Mouse (Mus musculus): ENCODE results near the gene Draxin. TPM values are rescaled to one million over a fixed set of nuclear protein-coding genes. Genes with fewer than 3 reads are reported as not detected.

Gene Draxin
- polyA plus RNA-seq, 1 experiment from 2014 or later: 16.1 TPM

GRCm38 (mm10) chr4:148107621-148108291 is 22.7 kb downstream of the Draxin start:
- H3K36me3 ChIP-seq: peaks cover 10% of the 10 kb centered on the region; the same call in 1 of the 2 replicates
- no peaks in the 10 kb centered on the region for H3K9me3 ChIP-seq
- no peak overlapping the region for H3K4me3 ChIP-seq
- WGBS: 33% methylated on average over 22 of the region's 22 CpGs
- no peak overlapping the region; the same call in 1 of the 2 replicates for H3K9ac ChIP-seq
- H3K27ac ChIP-seq (replicated peaks): peak overlapping the region; percentile 7
- no peak overlapping the region for H3K4me2 ChIP-seq
- no peaks in the 10 kb centered on the region for H3K27me3 ChIP-seq
- peaks cover 7% of the 10 kb centered on the region; the same call in 1 of the 2 replicates for H3K4me1 ChIP-seq (replicated peaks)
- ATAC-seq (ENCODE audit: low FRiP score, low read depth): peak; percentile 75

GRCm38 (mm10) chr4:148104146-148104545 is 26.4 kb downstream of the Draxin start:
- Histone ChIP-seq H3K9me3 (no peaks in the 10 kb centered on the region), H3K36me3 (no peaks in the 10 kb centered on the region), H3K4me3 (no peak overlapping the region), H3K4me1 (replicated peaks) (peaks cover 17% of the 10 kb centered on the region), H3K27ac (replicated peaks) (no peak overlapping the region), H3K9ac (no peak overlapping the region), H3K4me2 (no peak overlapping the region), H3K27me3 (no peaks in the 10 kb centered on the region)
- ATAC-seq (ENCODE audit: low FRiP score, low read depth): no peak
- WGBS: 88% methylated on average over 3 of the region's 3 CpGs

DNA sequence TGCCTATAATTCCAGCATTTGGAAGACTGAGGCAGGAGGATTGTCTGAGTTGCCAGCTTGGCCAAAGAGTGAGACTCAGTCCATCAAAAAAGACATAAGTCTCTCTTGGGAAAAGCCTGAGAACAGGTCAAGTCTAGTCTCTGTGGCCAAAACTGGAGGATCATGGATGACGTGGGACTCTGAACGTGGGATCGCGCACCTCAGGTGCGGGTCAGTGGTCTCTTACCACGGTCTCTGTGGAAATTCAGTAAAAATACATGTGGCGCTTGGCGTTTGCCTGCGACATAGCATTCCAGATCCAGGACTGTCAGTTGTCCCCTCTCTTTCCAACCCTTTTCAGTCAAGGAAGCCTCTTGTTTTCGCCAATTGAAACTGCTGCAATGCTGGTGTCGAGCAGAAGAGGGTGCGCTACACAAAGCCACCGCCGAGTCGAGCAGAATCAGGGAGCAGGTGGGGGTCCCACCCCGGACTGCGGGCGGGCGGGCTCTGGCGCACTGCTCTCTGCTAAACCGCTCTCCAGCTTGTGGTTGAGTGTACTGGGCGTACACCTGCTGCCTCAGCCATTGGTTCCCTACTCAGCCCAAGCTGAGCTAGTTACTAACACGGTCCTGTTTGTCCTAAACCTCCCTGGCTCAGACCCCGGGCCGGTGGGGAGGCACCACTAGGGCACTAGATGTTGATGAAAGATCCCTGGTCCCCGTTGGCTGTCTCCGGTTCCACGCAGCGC is 28.5 kb downstream of the Draxin start:
- H3K27ac ChIP-seq (replicated peaks): peak overlapping the region; percentile 47
- 0 out of 2 replicates have a peak overlapping the region, but pooled peaks have one; percentile 12 for H3K9ac ChIP-seq
- peak; percentile 89 for ATAC-seq (ENCODE audit: low FRiP score, low read depth)
- peaks cover 10% of the 10 kb centered on the region for H3K4me1 ChIP-seq (replicated peaks)
- H3K9me3 ChIP-seq: no peaks in the 10 kb centered on the region
- H3K4me2 ChIP-seq: peak overlapping the region; percentile 36
- 18% methylated on average over 29 of the region's 29 CpGs for WGBS
- 0 out of 2 replicates have a peak overlapping the region, but pooled peaks have one; percentile 3 for H3K4me3 ChIP-seq
- H3K27me3 ChIP-seq: no peaks in the 10 kb centered on the region
- no peaks in the 10 kb centered on the region for H3K36me3 ChIP-seq

- Histone ChIP-seq H3K9ac (no peak overlapping the region), H3K4me1 (replicated peaks) (peaks cover 10% of the 10 kb centered on the region), H3K4me2 (no peak overlapping the region), H3K36me3 (no peaks in the 10 kb centered on the region), H3K27ac (replicated peaks) (no peak overlapping the region), H3K9me3 (no peaks in the 10 kb centered on the region), H3K4me3 (no peak overlapping the region), H3K27me3 (no peaks in the 10 kb centered on the region)
- WGBS: 80% methylated on average over 3 of the region's 3 CpGs
- ATAC-seq (ENCODE audit: low FRiP score, low read depth): no peak
These were observed 31.8 kb downstream of the Draxin start for GRCm38 (mm10) chr4:148098666-148099065.

DNA sequence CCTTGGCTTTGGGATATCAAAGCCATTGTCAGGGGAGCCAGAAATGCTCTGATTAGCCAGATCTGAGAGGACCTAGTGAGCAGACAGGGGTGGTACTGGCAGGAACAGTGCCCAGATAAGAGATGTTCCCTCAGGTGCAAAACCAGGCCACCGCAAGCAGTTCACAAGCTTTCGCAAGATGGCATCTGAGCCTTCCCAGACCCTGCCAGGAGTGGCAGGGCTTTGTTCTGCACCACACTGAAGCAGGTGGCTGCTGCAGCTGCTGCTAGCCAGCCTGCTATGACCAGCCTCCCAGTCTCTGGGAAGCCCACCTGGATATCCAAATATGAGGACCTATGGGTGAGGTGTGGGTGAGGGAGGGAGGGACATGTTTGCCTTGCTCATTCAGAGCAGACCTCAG is 32.6 kb downstream of the Draxin start:
- Histone ChIP-seq H3K4me3 (no peak overlapping the region), H3K9ac (no peak overlapping the region), H3K27me3 (no peaks in the 10 kb centered on the region), H3K27ac (replicated peaks) (peak overlapping the region; percentile 30; the same call in 1 of the 2 replicates), H3K9me3 (no peaks in the 10 kb centered on the region), H3K4me2 (no peak overlapping the region), H3K4me1 (replicated peaks) (peaks cover 10% of the 10 kb centered on the region), H3K36me3 (no peaks in the 10 kb centered on the region)
- ATAC-seq (ENCODE audit: low FRiP score, low read depth): no peak
- WGBS: 82% methylated on average over 2 of the region's 2 CpGs

DNA sequence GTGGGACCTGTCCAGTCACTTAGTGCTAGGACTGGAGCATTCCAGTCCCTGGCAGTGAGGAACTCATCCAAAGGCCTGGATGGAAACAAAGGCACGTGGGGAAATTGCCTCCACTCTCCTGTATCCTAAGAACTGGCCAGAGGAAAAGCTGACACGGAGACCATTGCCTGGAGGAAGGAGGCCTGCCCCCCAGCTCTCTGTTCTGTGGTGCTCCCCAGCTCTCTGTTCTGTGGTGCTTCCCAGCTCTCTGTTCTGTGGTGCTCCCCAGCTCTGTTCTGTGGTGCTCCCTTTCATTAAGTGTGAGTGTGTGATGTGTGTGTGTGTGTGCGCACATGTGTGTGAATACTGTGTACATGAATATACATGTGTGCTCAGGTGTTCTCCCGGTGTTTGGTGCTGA is 35.4 kb downstream of the Draxin start:
- 87% methylated on average over 4 of the region's 4 CpGs for WGBS
- Histone ChIP-seq H3K27ac (replicated peaks) (no peak overlapping the region), H3K9ac (no peak overlapping the region), H3K36me3 (no peaks in the 10 kb centered on the region), H3K27me3 (no peaks in the 10 kb centered on the region), H3K9me3 (no peaks in the 10 kb centered on the region), H3K4me1 (replicated peaks) (no peaks in the 10 kb centered on the region), H3K4me3 (no peak overlapping the region), H3K4me2 (no peak overlapping the region)
- no peak for ATAC-seq (ENCODE audit: low FRiP score, low read depth)

DNA sequence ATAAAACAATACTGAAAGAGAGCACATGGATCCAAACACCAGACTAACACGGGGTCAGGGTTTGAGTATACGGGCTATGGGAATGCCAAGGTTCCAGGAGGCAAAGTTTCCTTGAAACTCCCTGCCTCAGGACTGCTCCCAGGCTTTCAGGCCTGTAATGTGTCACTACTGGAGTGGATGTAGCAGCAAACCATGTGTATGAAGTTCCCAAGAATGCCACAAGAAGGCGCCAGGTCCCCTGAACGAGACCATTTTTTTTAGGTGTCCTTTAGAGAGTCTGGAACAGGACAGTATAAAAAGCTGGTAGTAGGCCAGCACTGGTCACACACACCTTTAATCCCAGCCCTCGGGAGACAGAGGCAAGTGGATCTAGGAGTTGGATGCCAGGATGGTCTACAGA is 36.3 kb downstream of the Draxin start:
- Histone ChIP-seq H3K9me3 (no peaks in the 10 kb centered on the region), H3K4me3 (no peak overlapping the region), H3K4me1 (replicated peaks) (no peaks in the 10 kb centered on the region), H3K27me3 (no peaks in the 10 kb centered on the region), H3K36me3 (no peaks in the 10 kb centered on the region), H3K27ac (replicated peaks) (no peak overlapping the region), H3K9ac (no peak overlapping the region), H3K4me2 (no peak overlapping the region)
- 83% methylated on average over 5 of the region's 5 CpGs for WGBS
- no peak for ATAC-seq (ENCODE audit: low FRiP score, low read depth)

DNA sequence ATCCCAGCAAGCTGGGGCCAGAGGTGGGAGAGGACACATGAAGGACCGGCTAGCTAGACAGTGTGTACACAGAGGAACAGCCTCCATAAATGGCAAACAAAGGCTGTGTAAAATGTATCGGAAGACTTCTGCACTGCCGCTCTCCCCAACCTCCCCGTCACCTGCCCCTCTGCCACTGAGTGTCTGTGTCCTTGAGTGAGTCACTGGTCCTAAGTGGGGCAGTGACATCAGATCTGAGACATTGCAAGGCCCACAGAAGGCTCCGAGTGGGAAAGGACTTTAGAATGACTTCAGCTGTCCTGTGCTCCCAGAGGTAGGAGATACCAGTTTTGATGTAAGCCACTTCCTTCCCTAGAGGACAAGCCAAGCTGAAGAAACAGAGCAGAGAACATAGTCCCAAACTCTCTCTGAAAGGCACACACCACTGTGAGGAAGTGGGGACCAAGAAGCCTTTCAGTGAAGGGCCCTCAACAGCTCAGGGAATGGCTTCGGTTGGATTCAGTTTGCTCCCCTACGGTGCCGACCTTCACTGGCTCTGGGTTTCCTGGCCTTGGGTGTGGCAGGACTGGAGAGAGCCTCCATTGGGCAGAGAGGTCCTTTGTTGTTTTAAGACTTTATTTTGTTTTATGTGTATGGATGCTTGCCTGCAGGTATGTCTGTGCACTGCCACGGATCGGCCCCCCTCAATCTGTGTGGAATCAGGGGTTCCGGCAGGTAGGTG is 37.8 kb downstream of the Draxin start:
- peaks cover 12% of the 10 kb centered on the region for H3K4me1 ChIP-seq (replicated peaks)
- no peak overlapping the region for H3K4me2 ChIP-seq
- no peak overlapping the region for H3K4me3 ChIP-seq
- no peak overlapping the region for H3K27ac ChIP-seq (replicated peaks)
- no peaks in the 10 kb centered on the region for H3K27me3 ChIP-seq
- 91% methylated on average over 11 of the region's 11 CpGs for WGBS
- no peaks in the 10 kb centered on the region for H3K9me3 ChIP-seq
- H3K36me3 ChIP-seq: no peaks in the 10 kb centered on the region
- no peak overlapping the region for H3K9ac ChIP-seq
- ATAC-seq (ENCODE audit: low FRiP score, low read depth): no peak

DNA sequence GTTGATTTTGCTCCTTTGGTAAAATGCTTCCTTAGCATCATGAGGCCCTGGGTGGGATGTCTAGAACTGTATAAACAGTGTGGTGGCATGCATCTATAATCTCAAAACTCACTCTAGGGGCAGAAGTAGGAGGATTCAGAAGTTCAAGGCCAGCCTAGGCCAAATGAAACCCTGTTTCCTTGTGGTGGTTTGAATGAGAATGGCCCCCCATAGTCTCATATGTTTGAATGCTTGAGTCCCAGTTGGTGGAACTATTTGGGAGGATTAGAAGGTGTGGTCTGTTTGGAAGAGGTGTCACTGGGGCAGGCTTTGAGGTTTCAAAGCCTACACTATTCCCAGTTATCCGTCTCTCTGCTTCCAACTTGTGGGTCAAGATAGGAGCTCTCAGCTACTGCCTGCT is 39.3 kb downstream of the Draxin start:
- no peak overlapping the region for H3K27ac ChIP-seq (replicated peaks)
- H3K4me1 ChIP-seq (replicated peaks): peaks cover 24% of the 10 kb centered on the region
- WGBS: 92% methylated on average over 1 of the region's 1 CpGs
- no peaks in the 10 kb centered on the region for H3K27me3 ChIP-seq
- H3K4me3 ChIP-seq: no peak overlapping the region
- no peaks in the 10 kb centered on the region for H3K36me3 ChIP-seq
- no peak for ATAC-seq (ENCODE audit: low FRiP score, low read depth)
- H3K9me3 ChIP-seq: no peaks in the 10 kb centered on the region
- H3K9ac ChIP-seq: no peak overlapping the region
- H3K4me2 ChIP-seq: no peak overlapping the region

- ATAC-seq (ENCODE audit: low FRiP score, low read depth): no peak
- WGBS: 55% methylated on average over 4 of the region's 4 CpGs
- Histone ChIP-seq H3K4me2 (no peak overlapping the region), H3K4me3 (no peak overlapping the region), H3K9ac (no peak overlapping the region), H3K9me3 (no peaks in the 10 kb centered on the region), H3K36me3 (no peaks in the 10 kb centered on the region), H3K4me1 (replicated peaks) (peaks cover 24% of the 10 kb centered on the region), H3K27ac (replicated peaks) (no peak overlapping the region), H3K27me3 (no peaks in the 10 kb centered on the region)
These were observed 41.3 kb downstream of the Draxin start for GRCm38 (mm10) chr4:148089166-148089565.

DNA sequence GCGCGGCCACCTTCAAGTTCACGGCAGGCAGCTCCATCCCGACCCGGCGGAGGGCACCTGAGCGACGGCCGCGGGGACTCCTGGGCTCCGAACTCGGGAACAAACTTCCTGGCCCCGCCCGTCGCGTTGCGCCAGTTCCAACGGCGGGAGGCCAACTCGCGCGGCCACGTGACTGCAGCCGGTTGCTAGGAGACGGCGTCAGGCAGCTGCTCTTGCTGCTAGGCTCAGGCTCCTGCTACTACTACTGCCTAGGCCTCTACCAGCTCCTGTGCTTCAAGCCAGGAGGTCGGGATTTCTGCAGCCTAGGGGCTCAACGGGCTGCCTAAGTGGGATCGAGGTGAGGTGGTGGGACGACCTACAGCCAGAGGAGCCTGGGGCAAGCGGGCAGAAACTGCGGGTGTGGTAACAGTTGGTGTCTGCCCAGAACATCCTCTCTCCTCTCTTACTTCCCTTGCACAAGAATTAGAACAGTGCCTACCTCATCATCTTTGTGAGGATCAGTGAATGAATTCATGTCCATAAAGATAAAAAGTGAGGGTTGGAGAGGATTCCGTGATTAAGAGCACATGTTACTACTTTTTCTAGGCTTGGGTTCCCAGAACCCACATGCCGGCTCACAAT is 42.5 kb downstream of the Draxin start, which contains the start of gene Agtrap:
Agtrap (minus strand) TSS at position 125 of the 621 bp plus-strand sequence.
- no peaks in the 10 kb centered on the region for H3K36me3 ChIP-seq
- H3K4me3 ChIP-seq: peak within 1 kb of the TSS; percentile 48
- WGBS: 3% methylated on average over 34 of the region's 34 CpGs
- peaks cover 35% of the 10 kb centered on the region for H3K4me1 ChIP-seq (replicated peaks)
- H3K9me3 ChIP-seq: no peaks in the 10 kb centered on the region
- H3K27me3 ChIP-seq: no peaks in the 10 kb centered on the region
- ATAC-seq (ENCODE audit: low FRiP score, low read depth): peak; percentile 90
- peak within 1 kb of the TSS; percentile 50 for H3K9ac ChIP-seq
- peak within 1 kb of the TSS; percentile 87 for H3K4me2 ChIP-seq
- H3K27ac ChIP-seq (replicated peaks): peak within 1 kb of the TSS; percentile 75
